Mouse (Mus musculus) erythroid progenitor cell, adult 5-6 weeks (primary cell): ENCODE measurements around the gene Csrnp1. TPM values are rescaled to one million over a fixed set of nuclear protein-coding genes. Genes with fewer than 3 reads are reported as not detected.

Experiments
- ATAC-seq: replicated peaks from 2 replicates; pipeline ENCODE4 v1.8.0; 2016; ENCODE audit warnings: moderate number of reproducible peaks, mild to moderate bottlenecking, moderate TSS enrichment, inconsistent platforms; ENCODE audit not compliant: poor library complexity, low FRiP score, severe bottlenecking
- total RNA-seq, 2 experiments: library from RNA; stranded (forward) in 1 of 2; stranded (reverse) in 1 of 2; fragments of 150-400 nt in 1 of 2; fragments of 186-747, 209-891 nt in 1 of 2; gene quantifications; 2 replicates each; pipeline versions ENCODE4 v1.2.3 to v1.2.4; 2015 to 2017; ENCODE audit warnings: low replicate concordance in 2 of 2

Gene Csrnp1
- total RNA-seq, 2 experiments from 2014 or later, result 1.4 to 2.1 TPM

DNA sequence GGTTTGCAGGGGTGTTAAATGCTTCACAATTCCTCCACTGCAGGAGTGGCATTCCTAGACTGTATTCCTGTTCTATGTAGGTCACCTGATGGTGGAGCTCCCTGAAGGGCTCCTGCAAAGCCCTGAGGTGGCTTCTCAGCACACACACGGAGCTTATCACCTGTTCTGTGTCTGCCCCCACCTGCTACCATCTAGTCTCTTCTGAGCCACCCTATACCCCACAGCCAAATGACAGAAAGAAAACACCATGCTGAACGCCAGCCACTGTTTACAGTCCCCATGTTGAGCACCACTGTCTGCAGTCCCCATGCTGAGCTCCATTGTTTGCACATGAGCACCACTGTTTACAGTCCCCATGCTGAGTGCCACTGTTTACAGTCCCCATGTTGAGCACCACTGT, 4.7 kb downstream of the Csrnp1 start:
- no peak for ATAC-seq

DNA sequence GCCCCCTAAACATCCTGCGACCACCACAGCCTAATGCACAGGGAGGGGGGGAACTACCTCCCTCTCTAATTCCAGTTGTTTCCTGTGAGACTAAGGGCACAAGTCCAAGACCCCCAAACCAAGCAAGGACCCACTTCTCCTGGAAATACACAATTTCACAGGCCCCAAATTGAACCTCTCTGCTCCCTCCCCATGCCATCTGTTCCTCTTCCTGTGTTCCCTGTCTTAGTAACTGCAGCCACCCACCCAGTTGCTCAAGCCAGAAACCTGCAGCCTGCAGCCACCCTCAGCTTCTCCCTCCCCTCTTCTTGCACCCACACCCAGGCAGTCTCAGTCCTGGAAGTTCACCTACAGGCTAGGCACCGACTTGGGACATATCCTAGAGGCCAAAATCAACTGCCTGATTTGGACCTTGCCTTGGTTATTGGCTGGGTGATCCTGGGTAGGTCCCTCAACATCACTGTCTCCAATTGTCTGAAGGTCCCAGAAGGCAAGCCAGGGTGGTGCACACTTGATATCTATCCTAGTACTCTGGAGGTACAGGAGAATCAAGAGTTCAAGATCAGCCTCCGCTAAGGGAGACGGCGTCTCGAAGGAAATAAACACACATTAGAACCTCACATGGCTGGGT, 5.5 kb downstream of the Csrnp1 start:
- no peak for ATAC-seq

DNA sequence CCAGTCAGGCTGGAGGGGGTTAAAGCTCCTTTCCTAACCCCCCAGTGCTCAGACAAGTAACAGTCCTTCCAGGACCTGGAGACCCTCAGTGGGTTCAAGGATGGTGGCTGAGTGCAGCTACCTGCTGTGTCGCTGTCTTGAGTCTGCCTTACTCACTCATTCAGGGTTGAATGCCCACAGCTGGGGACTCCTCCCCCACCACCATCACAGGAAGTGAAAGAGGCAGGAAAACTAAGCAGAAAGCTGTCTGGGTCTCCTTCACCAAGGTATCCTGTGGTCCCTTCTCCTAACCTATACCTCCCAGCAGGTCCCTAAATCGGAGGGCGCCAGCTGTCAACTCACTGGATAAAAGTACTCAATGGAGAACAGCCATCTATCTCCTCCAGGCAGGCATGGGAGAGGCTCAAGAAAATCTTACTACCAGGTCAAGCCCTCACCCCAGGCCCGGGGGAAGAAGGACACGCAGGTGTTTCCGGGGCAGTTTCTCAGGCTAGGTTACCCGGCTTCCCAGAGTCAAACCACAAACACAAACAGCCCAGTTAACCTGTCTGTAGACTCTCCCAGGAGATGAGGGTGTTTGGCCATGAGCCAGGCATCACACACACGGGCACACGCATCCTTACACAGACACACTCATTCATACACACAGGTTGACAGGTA, 6.2 kb downstream of the Csrnp1 start:
- no peak for ATAC-seq

DNA sequence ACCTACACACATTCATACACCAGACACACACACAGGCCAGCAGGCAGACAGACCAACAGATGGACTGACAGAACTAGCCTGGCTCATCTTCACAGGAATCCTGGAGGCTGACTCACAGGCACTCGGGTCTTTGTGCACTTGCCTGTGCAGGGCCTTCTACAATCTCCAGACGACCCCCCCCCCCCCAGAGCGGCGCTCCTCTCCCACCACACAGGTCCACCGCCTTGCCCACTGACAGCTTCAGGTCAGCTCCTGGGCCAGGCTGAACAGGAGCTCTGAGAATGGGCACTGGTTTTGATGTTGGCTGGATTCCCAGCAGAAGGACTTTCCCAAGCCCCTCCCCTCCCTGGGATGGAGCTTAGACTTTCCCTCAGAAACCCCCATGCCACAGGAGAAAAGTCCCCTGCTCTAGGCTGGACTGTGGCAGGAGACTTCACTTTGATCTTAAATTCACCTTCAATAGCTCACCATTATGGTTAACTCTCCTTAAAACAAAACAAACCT, 6.8 kb downstream of the Csrnp1 start:
- ATAC-seq, result no peak

DNA sequence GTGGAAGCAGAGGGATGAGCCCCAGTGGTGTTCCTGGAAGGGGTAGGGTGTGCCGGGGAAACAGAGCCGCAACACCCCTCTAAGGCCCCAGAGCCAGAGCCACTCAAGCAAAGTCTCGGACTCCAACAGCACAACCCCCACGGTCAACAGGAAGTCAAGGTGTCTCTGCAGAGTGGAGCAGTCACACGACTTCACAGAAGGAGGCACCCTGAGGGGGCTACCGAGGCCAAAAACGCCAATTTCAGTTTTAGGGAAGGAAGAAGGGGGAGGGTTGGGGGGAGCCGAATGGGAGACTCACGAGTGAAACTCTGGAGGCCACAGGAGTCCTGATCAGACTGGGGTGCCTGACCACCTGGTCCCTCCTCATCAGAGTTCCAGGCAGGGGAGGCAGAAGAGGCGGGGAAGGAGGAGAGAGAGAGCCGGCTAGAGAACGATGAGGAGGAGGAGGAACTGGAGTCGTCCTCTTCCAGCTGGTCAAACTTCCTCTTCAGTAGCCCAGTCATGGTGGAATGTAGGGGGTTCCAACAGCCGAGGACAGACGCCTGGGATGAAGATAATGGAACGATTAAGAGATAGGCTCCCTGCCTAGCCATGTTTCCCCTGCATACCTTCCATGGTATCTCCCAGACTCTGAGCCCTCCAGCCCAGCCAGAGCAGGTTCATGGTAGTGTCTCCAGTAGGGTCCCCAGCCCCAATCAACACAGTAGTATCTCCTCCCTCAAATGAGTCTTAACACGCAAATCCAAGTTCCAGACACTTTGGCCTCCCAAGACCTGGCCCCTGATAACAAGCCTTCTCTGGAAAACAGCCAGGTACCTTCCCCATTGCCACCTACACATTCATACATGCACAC, 7.5 kb downstream of the Csrnp1 start:
- ATAC-seq, result no peak

DNA sequence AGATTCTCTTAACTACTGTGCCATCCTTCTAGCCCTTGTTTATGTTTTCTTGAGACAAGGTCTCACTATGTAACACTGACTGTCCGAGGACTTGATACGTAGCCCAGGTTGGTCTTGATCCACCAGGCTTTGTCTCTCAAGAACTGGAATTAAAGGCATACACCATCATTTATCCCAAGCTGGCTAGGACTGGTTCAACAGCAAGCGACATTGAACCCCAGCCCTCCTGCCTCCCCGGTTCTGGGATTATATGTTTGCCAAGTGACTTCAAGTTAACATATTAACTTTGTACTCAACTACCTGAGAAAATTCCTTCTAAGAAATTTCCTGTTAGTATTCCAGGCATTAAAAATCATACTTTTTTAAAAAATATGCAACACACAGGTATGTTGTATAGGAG, 9.2 kb downstream of the Csrnp1 start:
- no peak for ATAC-seq

DNA sequence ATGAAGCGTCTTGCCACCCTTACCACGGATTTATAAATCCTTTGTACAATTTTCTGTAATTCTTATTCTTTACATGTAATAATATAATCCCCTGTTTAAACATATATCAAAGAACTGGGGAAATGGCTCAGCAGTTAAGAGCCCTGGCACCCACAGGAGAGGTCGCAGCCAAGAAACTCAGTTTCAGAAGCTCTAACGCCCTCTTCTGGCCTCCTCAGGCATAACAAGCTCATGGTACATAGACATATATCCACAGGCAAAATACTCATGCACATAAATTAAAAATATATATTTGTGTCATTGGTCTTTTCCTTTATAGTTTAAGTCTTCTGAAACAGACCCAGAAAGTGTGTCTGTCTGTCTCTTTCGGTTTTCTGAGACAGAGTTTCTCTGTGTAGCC, 9.8 kb downstream of the Csrnp1 start:
- ATAC-seq, result no peak

DNA sequence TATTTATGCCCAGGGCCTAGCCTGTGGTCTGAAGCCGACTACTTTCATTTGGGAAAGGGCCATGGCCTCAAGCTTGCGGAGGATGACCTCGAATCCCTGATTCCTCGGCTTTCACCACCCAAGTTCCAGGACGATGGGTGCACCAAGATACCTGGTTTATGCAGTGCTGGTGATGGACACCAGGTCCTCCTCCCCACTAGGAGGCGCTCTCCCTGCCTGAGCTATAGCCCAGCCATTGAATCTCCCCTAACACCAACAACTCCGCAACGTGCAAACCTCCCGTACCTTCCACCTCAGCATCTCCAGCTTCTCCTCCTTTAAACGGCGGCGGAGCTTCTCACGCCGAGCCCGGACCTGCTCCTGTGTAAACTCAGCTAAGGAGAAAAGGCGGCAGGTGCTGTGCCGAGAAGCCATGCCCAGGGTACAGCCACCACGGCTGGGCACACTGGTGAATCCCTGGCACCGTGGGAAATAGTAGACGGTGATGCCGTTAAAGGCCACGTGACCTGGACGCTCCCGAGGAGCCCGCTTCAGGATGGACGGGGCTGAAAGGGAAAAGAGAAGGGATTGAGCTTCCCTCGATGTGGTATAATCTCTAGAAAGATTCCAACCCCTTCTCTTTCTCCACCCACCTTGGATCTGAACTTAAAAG, 10.5 kb downstream of the Csrnp1 start:
- ATAC-seq, result no peak

DNA sequence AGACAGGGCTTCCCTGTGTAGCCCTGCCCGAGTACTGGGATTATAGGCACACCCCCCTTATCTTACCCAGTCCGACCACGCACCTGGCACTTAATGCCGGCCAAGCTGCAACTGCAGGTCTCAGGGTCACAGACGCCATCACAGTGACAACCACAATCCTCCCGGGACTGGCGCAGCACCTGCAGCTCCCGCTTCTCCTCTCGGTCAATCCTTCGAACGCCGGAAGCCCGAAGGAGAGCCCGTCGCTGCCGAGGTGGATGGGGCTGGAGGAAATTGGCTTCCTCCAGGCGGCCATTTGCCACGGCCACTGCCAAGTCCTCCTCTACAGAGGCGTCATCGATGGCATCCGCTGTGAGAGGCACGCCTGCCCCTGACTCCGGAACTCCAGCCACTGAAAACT, 11.2 kb downstream of the Csrnp1 start:
- ATAC-seq, result no peak

DNA sequence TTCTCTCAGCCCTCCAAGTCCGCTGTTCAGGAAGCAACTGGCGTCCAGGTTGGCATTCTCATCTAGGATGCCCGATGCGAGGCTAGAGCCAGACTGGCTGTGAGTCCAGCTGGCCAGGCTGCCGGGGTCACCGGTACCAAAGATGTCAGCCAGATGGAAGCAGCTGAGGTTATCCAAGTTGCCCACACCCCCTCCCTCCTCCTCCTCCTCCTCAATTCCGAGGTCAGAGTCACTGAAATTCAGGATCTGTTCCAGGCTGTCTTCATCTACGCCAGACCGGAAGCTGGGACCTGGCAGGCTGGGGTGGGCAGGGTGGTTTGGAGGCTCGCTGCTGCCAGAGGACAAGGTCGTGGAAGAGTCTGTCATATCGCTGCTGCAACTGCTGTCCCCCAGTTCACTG, 11.9 kb downstream of the Csrnp1 start:
- ATAC-seq, result no peak

DNA sequence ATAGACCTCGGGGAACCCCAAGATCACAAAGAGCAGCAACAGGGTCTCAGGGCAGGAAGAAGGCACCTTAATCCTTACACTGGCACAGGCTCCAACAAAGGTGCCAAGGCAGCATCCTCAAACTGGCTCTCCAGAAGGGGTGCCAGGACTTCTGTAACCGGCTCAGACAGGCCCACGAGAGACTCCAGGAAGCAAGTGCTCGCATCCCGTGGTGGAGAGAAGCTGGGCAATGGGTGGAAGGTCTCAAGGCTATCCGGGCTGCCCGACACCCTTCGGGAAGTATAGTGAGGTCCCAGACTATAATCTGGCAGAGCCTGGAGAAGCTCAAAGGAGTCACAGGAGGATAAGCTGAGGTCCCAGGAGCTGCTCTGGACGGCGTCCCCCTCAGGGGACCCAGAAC, 12.3 kb downstream of the Csrnp1 start:
- ATAC-seq, result no peak

DNA sequence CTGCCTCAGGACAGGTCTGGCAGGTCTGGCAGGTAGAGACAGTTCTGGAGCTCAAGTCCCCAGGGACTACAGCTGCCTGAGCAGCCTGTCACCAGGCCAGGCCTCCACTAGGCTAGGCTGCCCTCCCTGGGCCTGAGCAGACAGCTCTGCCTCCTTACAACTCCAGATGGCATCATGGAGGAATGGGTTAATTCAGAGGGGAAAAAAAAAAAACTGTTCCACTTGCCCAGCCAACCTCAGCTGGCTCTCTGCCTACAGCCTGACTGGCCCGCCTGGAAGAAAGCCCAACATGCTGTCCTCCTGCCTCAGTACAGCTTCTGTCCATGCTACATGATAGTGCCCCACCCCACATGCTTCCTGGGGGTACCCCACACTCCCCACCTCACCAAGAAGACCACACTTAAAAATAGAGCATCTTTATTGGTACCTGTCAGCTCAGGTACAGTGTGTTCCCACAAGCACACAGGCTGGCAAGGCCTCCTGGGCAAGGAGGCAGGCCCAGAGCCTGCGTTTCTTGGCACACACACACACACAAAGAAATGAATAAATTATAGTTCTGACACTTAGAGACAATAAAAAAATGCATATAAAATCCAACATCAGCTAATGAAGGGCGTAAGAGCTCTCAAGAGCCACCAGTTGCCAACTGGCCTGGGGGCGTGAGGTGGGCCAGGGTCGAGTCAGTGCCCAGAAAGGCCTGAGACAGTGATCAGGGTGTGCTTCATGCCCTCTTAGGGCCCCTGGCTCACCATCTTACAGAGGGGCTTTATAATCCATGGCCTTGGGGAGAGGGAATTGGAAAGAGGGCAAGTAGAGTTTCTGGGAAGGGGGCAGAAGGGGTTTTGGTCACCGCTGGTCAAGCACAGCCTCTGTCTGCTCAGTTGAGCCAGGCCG, 13.4 kb downstream of the Csrnp1 start:
- no peak for ATAC-seq

DNA sequence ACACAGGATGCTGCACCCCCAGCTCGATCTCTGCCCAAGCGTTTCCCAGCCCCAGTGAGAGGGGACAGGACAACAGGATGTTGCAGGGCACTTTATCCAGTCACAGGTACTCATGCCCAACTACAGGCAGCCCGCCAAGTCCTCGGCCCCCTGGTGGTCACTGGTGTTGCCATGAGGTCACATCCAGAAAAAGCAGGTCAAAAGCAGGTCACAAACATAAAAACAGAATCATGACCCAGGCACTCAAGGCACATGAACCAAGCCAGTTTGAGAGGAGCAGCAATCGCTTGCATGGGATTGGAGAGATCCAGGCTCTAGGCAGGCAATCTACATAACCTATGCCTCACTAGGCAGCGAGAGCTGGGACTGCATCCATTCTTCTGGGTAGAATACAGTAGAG, 14.2 kb downstream of the Csrnp1 start:
- ATAC-seq, result no peak

DNA sequence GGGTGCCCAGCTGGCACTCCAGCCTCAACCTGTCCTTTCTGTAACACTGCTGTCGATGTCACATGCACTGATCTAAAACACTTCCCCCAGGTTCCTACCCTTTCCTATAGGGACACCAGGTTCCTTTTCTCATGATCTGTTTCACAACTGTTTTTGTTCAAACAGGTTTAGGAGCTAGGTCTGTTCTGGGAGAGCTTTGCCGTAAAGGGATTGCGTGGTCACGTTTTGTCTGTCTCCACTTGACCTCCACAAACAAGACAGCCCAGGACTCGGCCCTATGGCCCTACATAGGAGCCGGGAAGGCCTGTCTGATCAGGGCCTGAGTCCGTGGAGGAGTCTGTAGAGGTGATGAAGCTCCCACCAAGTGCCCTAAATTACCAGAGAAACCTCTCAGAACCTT, 14.6 kb downstream of the Csrnp1 start:
- no peak for ATAC-seq

DNA sequence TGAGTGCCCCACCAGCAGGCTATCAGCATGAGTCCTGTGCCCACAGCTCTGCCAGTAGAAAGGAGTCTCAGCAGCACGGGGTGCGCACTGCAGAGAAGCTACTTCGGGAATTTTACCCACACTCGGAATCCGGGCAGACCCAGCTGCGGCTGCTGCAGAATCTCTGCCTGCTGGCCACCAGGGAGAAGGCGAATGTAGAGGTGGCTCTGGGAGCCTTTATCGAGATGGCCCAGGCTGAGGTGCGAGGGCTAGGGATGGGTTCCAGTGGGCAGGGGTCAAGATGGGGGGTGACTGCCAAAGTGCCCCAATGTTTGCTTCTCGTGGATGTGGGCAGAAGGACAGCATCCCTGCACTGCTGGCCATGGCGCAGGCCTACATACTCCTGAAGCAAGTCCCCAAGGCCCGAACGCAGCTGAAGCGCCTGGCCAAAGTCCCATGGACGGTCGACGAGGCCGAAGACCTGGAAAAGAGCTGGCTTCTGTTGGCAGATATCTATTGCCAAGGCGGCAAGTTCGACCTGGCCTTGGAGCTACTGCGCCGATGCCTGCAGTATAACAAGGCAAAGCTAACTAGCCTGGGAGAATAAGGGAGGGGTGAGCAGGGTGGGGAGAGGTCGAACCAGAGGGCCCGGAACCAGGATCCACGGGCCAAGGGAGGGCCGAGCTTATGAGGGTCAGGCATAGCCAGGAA, 18.1 kb downstream of the Csrnp1 start:
- no peak for ATAC-seq

DNA sequence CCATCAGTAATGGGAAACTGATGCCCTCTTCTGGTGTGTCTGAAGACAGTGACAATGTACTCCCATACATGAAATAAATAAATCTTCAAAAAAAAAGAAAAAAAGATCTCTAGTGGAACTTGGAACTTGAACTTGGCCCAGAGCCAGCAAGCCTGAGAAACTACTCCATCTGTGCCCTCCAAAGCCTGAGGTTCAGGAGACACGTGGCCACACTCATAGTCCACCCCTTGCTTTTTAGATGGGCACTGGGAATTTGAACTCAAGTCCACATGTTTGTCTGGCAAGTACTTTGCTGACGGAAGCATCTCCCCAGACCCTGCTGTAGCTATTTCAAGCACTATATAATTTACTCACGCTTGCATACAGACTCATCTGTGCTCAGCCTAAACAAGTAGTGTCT, 19.3 kb downstream of the Csrnp1 start:
- ATAC-seq, result no peak

DNA sequence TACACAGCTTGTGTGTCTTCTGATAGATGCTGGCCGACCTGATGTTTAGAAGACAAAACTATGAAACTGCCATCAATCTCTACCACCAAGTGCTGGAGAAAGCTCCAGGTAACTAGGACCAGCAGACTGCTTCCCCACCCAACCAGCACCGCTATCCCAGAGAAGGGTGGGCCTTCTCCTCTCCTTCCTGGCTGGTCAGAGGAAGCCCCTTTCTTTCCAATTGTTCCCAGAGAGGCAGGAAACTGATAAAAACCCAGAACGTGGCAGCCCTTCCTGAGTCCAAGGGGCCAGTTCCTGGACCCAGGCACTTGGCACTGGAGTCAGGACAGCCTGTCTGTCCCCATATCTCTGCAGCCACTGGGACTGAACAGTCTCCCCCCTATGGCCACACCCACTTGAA, 20.3 kb downstream of the Csrnp1 start:
- ATAC-seq, result no peak

DNA sequence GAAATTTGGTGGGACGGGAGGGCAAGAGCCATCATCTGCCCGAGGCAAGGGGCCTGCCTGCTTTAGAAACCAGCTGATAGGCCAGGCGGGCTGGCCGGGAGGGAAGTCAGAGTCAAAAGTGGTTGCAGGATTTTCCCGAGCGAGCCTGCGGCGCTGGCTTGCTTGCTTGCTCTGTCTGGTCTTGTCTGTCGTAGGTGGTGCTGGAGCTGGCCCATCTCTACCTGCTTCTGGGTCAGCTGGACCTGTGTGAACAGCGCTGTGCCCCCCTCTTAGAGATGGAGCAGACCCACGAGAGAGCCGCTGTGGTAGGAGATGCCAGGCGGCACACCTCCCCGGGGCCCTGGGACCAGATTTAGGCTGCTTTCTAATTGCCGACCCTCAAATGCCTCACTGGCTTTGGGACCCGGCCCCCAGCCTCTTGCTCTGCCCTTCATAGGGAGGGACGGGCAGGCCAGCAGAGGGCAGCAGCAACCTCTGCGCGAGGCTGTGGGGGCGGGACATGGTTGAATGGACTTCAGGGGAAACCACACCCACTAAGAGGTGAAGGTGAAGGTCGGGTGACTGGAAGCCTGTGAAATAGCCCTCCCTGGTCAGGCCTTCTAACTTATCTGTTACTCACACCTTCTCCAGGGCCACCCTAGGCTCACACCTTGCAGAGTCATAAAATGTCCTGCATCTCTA, 21.3 kb downstream of the Csrnp1 start:
- no peak for ATAC-seq
